Mouse (Mus musculus) stomach, embryonic 14.5 days (tissue): ENCODE results near the gene Gpx3. TPM values are rescaled to one million over a fixed set of nuclear protein-coding genes. Genes with fewer than 3 reads are reported as not detected.

ENCODE experiments used
- ATAC-seq: fragments of 200-750 bp; cut with Nextera tagmentation; 2 replicates; pipeline ENCODE4 v1.8.0; 2017; ENCODE audit warnings: low read depth, moderate TSS enrichment; ENCODE audit not compliant: insufficient number of reproducible peaks, insufficient read depth, low FRiP score
- H3K27ac ChIP-seq: fragments of 300-500 bp; sonication (generic); 2 replicates; pipeline ENCODE4 v1.5.1; 2014; ENCODE audit warnings: mild to moderate bottlenecking, low read length, moderate library complexity, mixed read lengths
- H3K27me3 ChIP-seq: fragments of 300-500 bp; sonication (generic); 2 replicates; pipeline ENCODE4 v1.6.1; 2014; ENCODE audit warnings: low read length, control low read depth, mixed read lengths; ENCODE audit not compliant: control insufficient read depth, insufficient read depth
- H3K36me3 ChIP-seq: fragments of 300-500 bp; sonication (generic); 2 replicates; pipeline ENCODE4 v1.6.1; 2014; ENCODE audit warnings: mild to moderate bottlenecking, control low read depth, low read length, moderate library complexity, mixed read lengths; ENCODE audit not compliant: control insufficient read depth, insufficient read depth
- H3K4me1 ChIP-seq: fragments of 300-500 bp; sonication (generic); 2 replicates; pipeline ENCODE4 v1.6.1; 2014; ENCODE audit warnings: low read length, control low read depth, mixed read lengths; ENCODE audit not compliant: control insufficient read depth, insufficient read depth
- H3K4me2 ChIP-seq: fragments of 300-500 bp; sonication (generic); replicated peaks from 2 replicates; pipeline ENCODE4 v1.6.1; 2014; ENCODE audit warnings: low read depth, low read length, control low read depth
- H3K4me3 ChIP-seq: fragments of 300-500 bp; sonication (generic); 2 replicates; pipeline ENCODE4 v1.5.1; 2014; ENCODE audit warnings: low read depth, low read length, control low read depth
- H3K9ac ChIP-seq: fragments of 300-500 bp; sonication (generic); replicated peaks from 2 replicates; pipeline ENCODE4 v1.6.1; 2014; ENCODE audit warnings: low read depth, mild to moderate bottlenecking, control low read depth, low read length, moderate library complexity, mixed read lengths
- H3K9me3 ChIP-seq: fragments of 300-500 bp; sonication (generic); 2 replicates; pipeline ENCODE4 v1.6.1; 2016; ENCODE audit warnings: low read depth, low read length, control low read depth; ENCODE audit not compliant: control insufficient read depth
- WGBS: fragments of 180-500 bp; shearing (Covaris S2); extraction: QIAGEN DNeasy Blood & Tissue Kit; methylation state at CpG from one replicate; pipeline ENCODE4 v1.1.7; 2014; 5-methylcytosine and 5-hydroxymethylcytosine counted together
- polyA plus RNA-seq: library from polyadenylated mRNA; unstranded; fragments of >200 nt; fragmentation: Nextera tagmentation; extraction: Ambion mirVana; gene quantifications from 2 replicates; pipeline ENCODE4 v1.2.1, GENCODE M21; 2014

The Gpx3 gene
- polyA plus RNA-seq, 1 experiment from 2014 or later = 202 TPM

DNA sequence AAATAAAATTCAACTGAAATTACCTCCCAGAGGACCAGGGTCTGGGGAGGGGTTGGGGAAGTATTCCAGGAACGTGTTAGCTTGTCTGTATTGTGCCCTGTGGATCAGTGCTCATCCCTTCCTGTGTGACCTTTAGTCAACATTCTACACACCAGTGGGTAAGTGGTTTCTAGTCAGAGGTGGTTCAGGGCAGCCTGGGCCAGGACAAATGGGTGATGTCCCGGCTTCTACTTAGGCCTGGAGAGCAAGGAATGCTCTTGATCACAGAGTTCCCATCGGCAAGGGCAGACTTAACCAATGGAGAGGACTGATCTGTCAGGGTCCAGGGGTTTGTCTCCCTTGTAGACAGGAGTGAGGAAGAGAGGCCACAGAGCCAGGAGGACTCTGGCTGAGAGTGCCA is 20.2 kb downstream of the Gpx3 start:
- 87% methylated on average over 3 of the region's 3 CpGs for WGBS
- Histone ChIP-seq H3K9ac (no peak overlapping the region), H3K27ac (no peak overlapping the region), H3K27me3 (no peaks in the 10 kb centered on the region), H3K36me3 (peaks cover 50% of the 10 kb centered on the region), H3K9me3 (no peaks in the 10 kb centered on the region), H3K4me3 (no peak overlapping the region), H3K4me2 (no peak overlapping the region), H3K4me1 (no peaks in the 10 kb centered on the region)
- no peak for ATAC-seq

- peaks cover 47% of the 10 kb centered on the region for H3K36me3 ChIP-seq
Measured at GRCm38 (mm10) chr11:54924145-54924544, 21.9 kb downstream of the Gpx3 start.

DNA sequence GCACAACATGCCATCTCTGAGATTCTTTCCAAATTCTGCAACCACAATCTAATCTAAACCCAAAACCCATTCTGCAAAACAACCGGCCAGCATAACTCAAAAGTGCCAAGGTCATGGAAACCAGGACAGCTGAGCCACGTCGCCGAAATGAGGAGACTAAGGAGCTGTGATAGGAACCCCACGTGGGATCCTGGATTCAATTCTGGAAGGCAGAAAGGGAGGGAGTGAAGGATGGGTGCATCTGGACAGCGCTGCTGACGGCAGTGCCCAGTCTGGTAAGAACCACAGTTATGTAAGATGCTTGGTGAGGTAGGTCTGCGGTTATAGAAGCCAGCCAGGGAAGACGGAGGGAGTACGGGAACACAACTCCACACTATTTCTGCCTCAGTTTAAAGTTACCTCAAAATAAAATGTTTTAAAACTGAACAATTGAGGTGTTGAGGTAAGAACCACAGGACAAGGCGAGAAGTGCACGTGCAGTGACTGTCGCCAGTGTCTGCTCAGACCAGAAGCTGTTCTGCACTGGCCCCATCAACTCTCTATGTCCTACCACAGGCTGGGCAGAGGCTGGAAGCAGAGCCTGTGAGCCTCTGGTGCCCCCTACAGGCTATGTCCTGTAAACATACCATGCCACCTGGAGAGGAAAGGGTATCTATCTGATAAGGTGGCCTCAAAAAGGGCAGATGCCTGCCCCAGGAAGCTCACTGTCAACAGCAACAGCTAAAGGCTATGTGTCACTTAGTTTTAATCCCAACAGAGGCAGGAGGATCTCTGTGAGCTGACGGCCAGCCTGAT is 25.3 kb downstream of the Gpx3 start:
- ATAC-seq = 0 out of 2 replicates have a peak, but pooled peaks have one; percentile 51
- 72% methylated on average over 14 of the region's 14 CpGs for WGBS
- Histone ChIP-seq H3K27me3 (no peaks in the 10 kb centered on the region), H3K36me3 (peaks cover 46% of the 10 kb centered on the region), H3K27ac (no peak overlapping the region), H3K4me2 (no peak overlapping the region), H3K4me3 (no peak overlapping the region), H3K9me3 (no peaks in the 10 kb centered on the region), H3K9ac (no peak overlapping the region), H3K4me1 (no peaks in the 10 kb centered on the region)

More at GRCm38 (mm10) chr11:54924145-54924544, 21.9 kb downstream of the Gpx3 start:
- no peaks in the 10 kb centered on the region for H3K27me3 ChIP-seq
- H3K9ac ChIP-seq = no peak overlapping the region
- no peaks in the 10 kb centered on the region for H3K9me3 ChIP-seq
- no peak for ATAC-seq
- no peak overlapping the region for H3K4me2 ChIP-seq
- H3K27ac ChIP-seq = no peak overlapping the region
- H3K4me1 ChIP-seq = no peaks in the 10 kb centered on the region
- WGBS = 90% methylated on average over 14 of the region's 14 CpGs
- H3K4me3 ChIP-seq = no peak overlapping the region

GRCm38 (mm10) chr11:54928219-54928618 is 26.0 kb downstream of the Gpx3 start:
- Histone ChIP-seq H3K27ac (no peak overlapping the region), H3K36me3 (peaks cover 39% of the 10 kb centered on the region), H3K4me1 (no peaks in the 10 kb centered on the region), H3K4me3 (no peak overlapping the region), H3K9me3 (no peaks in the 10 kb centered on the region), H3K27me3 (no peaks in the 10 kb centered on the region), H3K4me2 (no peak overlapping the region), H3K9ac (no peak overlapping the region)
- WGBS = 87% methylated on average over 3 of the region's 3 CpGs
- no peak for ATAC-seq

- no peak for ATAC-seq
- peaks cover 38% of the 10 kb centered on the region for H3K36me3 ChIP-seq
Measured at GRCm38 (mm10) chr11:54928886-54929285, 26.6 kb downstream of the Gpx3 start.

GRCm38 (mm10) chr11:54929290-54929689 is 27.0 kb downstream of the Gpx3 start:
- Histone ChIP-seq H3K9me3 (no peaks in the 10 kb centered on the region), H3K27me3 (no peaks in the 10 kb centered on the region), H3K4me3 (no peak overlapping the region), H3K4me2 (no peak overlapping the region), H3K36me3 (peaks cover 35% of the 10 kb centered on the region), H3K4me1 (no peaks in the 10 kb centered on the region), H3K27ac (no peak overlapping the region), H3K9ac (no peak overlapping the region)
- WGBS = 96% methylated on average over 6 of the region's 6 CpGs
- ATAC-seq = no peak

More at GRCm38 (mm10) chr11:54928886-54929285, 26.6 kb downstream of the Gpx3 start:
- Histone ChIP-seq H3K4me2 (no peak overlapping the region), H3K27ac (no peak overlapping the region), H3K4me1 (no peaks in the 10 kb centered on the region), H3K4me3 (no peak overlapping the region), H3K9me3 (no peaks in the 10 kb centered on the region), H3K27me3 (no peaks in the 10 kb centered on the region), H3K9ac (no peak overlapping the region)
- 79% methylated on average over 7 of the region's 7 CpGs for WGBS

- WGBS = 86% methylated on average over 8 of the region's 8 CpGs
- peaks cover 35% of the 10 kb centered on the region for H3K36me3 ChIP-seq
- H3K4me1 ChIP-seq = no peaks in the 10 kb centered on the region
- H3K9me3 ChIP-seq = no peaks in the 10 kb centered on the region
- no peak overlapping the region for H3K4me2 ChIP-seq
- ATAC-seq = no peak
- H3K27me3 ChIP-seq = no peaks in the 10 kb centered on the region
- H3K27ac ChIP-seq = no peak overlapping the region
- H3K4me3 ChIP-seq = no peak overlapping the region
- H3K9ac ChIP-seq = no peak overlapping the region
Measured at GRCm38 (mm10) chr11:54929744-54930143, 27.5 kb downstream of the Gpx3 start.

- H3K27ac ChIP-seq = no peak overlapping the region
- H3K4me2 ChIP-seq = no peak overlapping the region
- no peaks in the 10 kb centered on the region for H3K9me3 ChIP-seq
- H3K4me1 ChIP-seq = no peaks in the 10 kb centered on the region; the same call in 1 of the 2 replicates
- no peak overlapping the region for H3K9ac ChIP-seq
- WGBS = 61% methylated on average over 7 of the region's 7 CpGs
- peaks cover 35% of the 10 kb centered on the region for H3K36me3 ChIP-seq
- no peaks in the 10 kb centered on the region for H3K27me3 ChIP-seq
- no peak for ATAC-seq
- no peak overlapping the region for H3K4me3 ChIP-seq
Measured at GRCm38 (mm10) chr11:54930318-54930979, 28.2 kb downstream of the Gpx3 start.
